Mouse (Mus musculus) heart, embryonic 13.5 days (tissue): ENCODE measurements around the gene Klhdc7a. TPM values are rescaled to one million over a fixed set of nuclear protein-coding genes. Genes with fewer than 3 reads are reported as not detected.

ENCODE experiments used
- ATAC-seq: fragments of 200-750 bp; cut with Nextera tagmentation; 2 replicates; pipeline ENCODE4 v1.8.0; 2017; ENCODE audit warnings: moderate TSS enrichment; ENCODE audit not compliant: insufficient number of reproducible peaks, low FRiP score, low TSS enrichment; ENCODE audit errors: extremely low read depth
- H3K27ac ChIP-seq: fragments of 300-500 bp; sonication (generic); replicated peaks from 2 replicates; pipeline ENCODE4 v1.5.1; 2015; ENCODE audit warnings: moderate library complexity, mild to moderate bottlenecking, inconsistent platforms
- H3K27me3 ChIP-seq: fragments of 300-500 bp; sonication (generic); replicated peaks from 2 replicates; pipeline ENCODE4 v1.6.1; 2015; ENCODE audit warnings: mild to moderate bottlenecking, inconsistent platforms
- H3K36me3 ChIP-seq: fragments of 300-500 bp; sonication (generic); 2 replicates; pipeline ENCODE4 v1.6.1; 2015; ENCODE audit warnings: mild to moderate bottlenecking, inconsistent platforms
- H3K4me1 ChIP-seq: fragments of 300-500 bp; sonication (generic); 2 replicates; pipeline ENCODE4 v1.6.1; 2015; ENCODE audit warnings: inconsistent platforms
- H3K4me2 ChIP-seq: fragments of 300-500 bp; sonication (generic); 2 replicates; pipeline ENCODE4 v1.6.1; 2015; ENCODE audit warnings: inconsistent platforms, mild to moderate bottlenecking, moderate library complexity
- H3K4me3 ChIP-seq: fragments of 300-500 bp; sonication (generic); 2 replicates; pipeline ENCODE4 v1.5.1; 2015; ENCODE audit warnings: moderate library complexity, mild to moderate bottlenecking, inconsistent platforms
- H3K9ac ChIP-seq: fragments of 300-500 bp; sonication (generic); 2 replicates; pipeline ENCODE4 v1.6.1; 2015; ENCODE audit warnings: inconsistent platforms, mild to moderate bottlenecking, moderate library complexity
- H3K9me3 ChIP-seq: fragments of 300-500 bp; sonication (generic); 2 replicates; pipeline ENCODE4 v1.6.1; 2016; ENCODE audit warnings: inconsistent platforms
- WGBS: fragments of 180-500 bp; shearing (Covaris S2); methylation state at CpG from one replicate; pipeline ENCODE4 v1.1.7; 2015; ENCODE audit warnings: mixed read lengths; 5-methylcytosine and 5-hydroxymethylcytosine counted together
- polyA plus RNA-seq: library from polyadenylated mRNA; unstranded; fragments of >200 nt; fragmentation: Nextera tagmentation; extraction: Ambion mirVana; gene quantifications from 2 replicates; pipeline ENCODE4 v1.2.1, GENCODE M21; 2015

Klhdc7a gene
- 0.06 and 0.11 TPM in 2 replicates for polyA plus RNA-seq

DNA sequence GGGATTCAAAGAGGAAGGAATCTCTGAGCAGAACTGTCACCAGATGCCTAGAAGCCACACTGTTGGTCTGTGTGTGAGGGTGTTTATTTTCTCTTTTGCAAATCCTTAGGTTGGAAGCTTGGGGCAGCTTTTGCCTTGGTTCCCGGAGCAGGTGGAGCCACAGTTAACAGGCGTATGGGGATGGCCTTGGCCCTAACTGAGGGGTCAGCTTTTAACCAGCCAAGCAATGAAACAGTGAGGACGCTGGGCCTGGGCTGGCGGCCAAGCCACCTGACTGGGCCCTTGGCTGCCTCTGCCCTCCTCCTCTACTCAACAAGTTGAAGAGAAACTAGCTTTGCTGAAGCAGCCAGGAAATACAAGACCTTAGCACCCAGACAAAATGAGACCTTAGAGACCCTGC, at the start of gene Klhdc7a:
Gene Klhdc7a, minus strand, starts transcription at position 105 of the 400 bp plus-strand sequence.
- Histone ChIP-seq H3K4me2 (no peak within 1 kb of the TSS; the same call in 1 of the 2 replicates), H3K27ac (no peak within 1 kb of the TSS), H3K36me3 (no peaks in the 10 kb centered on the region), H3K9ac (no peak within 1 kb of the TSS), H3K4me1 (peaks cover 14% of the 10 kb centered on the region), H3K4me3 (no peak within 1 kb of the TSS), H3K9me3 (no peaks in the 10 kb centered on the region), H3K27me3 (peaks cover 16% of the 10 kb centered on the region)
- 42% methylated on average over 4 of the region's 4 CpGs for WGBS
- no peak for ATAC-seq

DNA sequence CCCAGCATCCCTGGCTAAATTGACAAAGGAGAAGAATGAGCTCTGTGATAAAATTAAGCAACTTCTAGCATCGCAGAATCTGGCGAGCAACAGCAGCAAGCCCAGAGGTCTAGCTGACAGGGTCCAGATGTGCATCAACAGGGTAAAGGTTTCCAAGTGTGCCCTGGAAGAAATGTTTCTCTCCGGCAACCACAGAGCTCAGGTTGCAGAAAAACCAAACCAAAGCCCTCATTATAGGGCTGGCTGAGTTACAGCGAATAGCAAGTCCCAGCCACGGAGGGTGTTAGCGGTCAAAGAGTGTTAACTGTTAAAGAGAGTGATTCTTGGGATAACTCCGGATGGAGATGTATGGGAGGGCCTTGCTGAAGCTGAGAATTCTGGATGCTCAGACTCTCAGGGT, 48.1 kb upstream of the Klhdc7a start:
- no peak overlapping the region for H3K4me2 ChIP-seq
- no peak overlapping the region for H3K4me3 ChIP-seq
- no peak for ATAC-seq
- H3K27me3 ChIP-seq = peaks cover 30% of the 10 kb centered on the region
- no peak overlapping the region for H3K9ac ChIP-seq
- H3K27ac ChIP-seq = no peak overlapping the region
- no peaks in the 10 kb centered on the region for H3K36me3 ChIP-seq
- WGBS = 45% methylated on average over 7 of the region's 7 CpGs
- H3K4me1 ChIP-seq = no peaks in the 10 kb centered on the region
- H3K9me3 ChIP-seq = no peaks in the 10 kb centered on the region

DNA sequence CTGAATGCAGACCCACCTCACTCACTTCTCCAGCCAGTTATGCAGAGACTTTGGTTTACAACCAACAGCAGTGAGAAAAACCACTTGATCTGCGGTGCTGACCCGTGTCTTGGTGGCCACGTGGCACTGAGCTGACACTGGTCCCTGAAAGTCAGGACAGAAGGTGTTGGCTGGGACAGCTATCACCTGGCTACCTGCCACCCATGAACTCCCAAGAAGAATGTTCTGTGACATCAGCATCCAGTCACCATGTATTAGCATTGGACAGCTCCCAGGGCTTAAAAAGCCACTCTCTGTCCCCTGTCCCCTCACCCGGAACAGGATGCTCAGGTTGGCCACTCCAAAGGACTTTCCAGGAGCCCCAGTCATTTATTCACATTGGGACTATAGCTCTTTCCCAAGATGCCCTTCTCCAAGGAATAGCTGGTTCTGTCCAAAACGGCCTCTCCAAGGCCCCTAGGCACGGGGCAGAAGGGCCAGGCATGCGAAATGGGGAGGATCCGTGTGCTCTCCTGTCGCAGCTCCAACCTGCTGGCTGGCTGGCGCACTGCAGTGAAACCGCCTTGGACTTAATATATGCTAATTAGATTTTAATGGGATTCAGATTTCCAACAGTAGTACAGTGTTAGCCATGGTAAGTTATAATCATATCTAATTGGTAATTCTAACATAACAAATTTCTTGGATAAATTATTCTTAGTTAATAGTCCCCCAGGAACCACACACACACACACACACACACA, 43.1 kb upstream of the Klhdc7a start:
- Histone ChIP-seq H3K27ac (no peak overlapping the region), H3K36me3 (no peaks in the 10 kb centered on the region), H3K9ac (no peak overlapping the region), H3K9me3 (no peaks in the 10 kb centered on the region), H3K4me2 (no peak overlapping the region), H3K4me3 (no peak overlapping the region), H3K4me1 (0 out of 2 replicates have a peak, but pooled peaks cover 5% of the 10 kb centered on the region), H3K27me3 (peaks cover 48% of the 10 kb centered on the region)
- ATAC-seq = no peak
- 64% methylated on average over 11 of the region's 11 CpGs for WGBS

DNA sequence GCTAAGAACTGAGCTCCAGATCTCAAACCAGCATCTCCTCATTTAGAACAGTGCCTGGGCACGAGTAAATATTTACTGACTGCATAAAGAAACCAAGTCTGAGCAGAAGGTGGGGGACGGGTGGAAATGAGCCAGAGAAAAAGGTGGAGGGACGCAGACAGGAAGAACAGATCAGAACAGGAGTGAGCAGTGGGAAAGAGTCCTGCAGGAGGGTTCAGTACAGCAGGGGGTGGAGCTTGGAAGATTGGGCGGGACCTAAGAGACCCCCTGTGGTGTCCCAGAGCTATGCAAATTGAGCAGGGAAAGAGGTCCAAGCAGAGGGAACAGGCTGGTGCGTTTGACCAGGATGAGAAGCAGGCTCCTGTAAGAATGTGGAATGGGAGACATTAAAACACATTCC, 37.1 kb upstream of the Klhdc7a start:
- H3K4me3 ChIP-seq = peak overlapping the region; percentile 26; the same call in 1 of the 2 replicates
- no peak overlapping the region for H3K9ac ChIP-seq
- H3K36me3 ChIP-seq = no peaks in the 10 kb centered on the region
- WGBS = 11% methylated on average over 5 of the region's 5 CpGs
- peak overlapping the region; percentile 45 for H3K4me2 ChIP-seq
- H3K27me3 ChIP-seq = peaks cover 80% of the 10 kb centered on the region
- H3K27ac ChIP-seq = no peak overlapping the region
- no peaks in the 10 kb centered on the region for H3K9me3 ChIP-seq
- ATAC-seq = no peak
- H3K4me1 ChIP-seq = peaks cover 6% of the 10 kb centered on the region; the same call in 1 of the 2 replicates

DNA sequence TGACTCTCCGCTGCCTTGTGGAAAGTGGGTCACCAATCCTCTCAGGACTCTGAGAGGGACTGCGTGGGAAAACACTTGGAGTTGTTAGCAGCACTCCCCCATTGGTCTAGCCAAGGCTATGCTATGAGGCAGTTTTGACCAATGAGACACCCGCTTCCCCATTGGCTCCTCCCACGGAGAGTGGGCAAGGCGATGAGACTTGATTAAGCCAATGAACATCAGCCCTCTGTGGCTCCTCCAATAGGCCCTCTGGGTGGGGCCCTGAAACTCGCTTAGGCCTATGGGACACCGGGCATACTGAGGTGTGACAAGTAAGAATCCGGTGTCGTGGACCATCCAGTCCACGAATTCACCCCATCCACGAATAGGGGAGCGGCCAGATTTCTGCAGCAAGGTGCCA, 36.3 kb upstream of the Klhdc7a start:
- no peak overlapping the region for H3K27ac ChIP-seq
- H3K9me3 ChIP-seq = no peaks in the 10 kb centered on the region
- no peak for ATAC-seq
- peak overlapping the region; percentile 26 for H3K4me3 ChIP-seq
- H3K36me3 ChIP-seq = no peaks in the 10 kb centered on the region
- H3K4me2 ChIP-seq = peak overlapping the region; percentile 45
- H3K27me3 ChIP-seq = peaks cover 83% of the 10 kb centered on the region
- H3K4me1 ChIP-seq = peaks cover 6% of the 10 kb centered on the region; the same call in 1 of the 2 replicates
- 8% methylated on average over 12 of the region's 12 CpGs for WGBS
- no peak overlapping the region for H3K9ac ChIP-seq

DNA sequence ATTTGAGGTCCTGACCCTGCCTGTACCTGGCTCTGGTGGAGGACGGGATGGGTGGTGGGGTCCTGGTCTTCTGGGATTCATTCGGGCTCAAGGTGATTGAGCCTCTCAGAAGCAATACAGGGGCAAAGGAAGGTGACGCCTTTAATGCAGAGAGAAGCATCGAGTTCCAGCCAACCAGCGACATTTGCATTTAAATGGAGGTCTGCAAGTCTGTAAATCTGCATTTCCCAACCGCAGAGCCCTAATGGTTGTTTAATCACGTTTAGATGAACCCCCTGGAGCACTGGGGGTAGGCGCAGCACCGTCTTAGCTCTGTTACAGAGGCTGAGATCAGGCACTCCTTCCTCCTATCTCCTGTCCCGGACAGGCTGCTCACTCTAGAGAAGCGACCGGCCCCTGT, 34.2 kb upstream of the Klhdc7a start:
- peaks cover 17% of the 10 kb centered on the region; the same call in 1 of the 2 replicates for H3K9me3 ChIP-seq
- H3K4me3 ChIP-seq = no peak overlapping the region
- H3K27me3 ChIP-seq = peaks cover 74% of the 10 kb centered on the region
- WGBS = 8% methylated on average over 12 of the region's 12 CpGs
- H3K27ac ChIP-seq = no peak overlapping the region
- H3K9ac ChIP-seq = no peak overlapping the region
- ATAC-seq = no peak
- no peaks in the 10 kb centered on the region for H3K36me3 ChIP-seq
- no peak overlapping the region for H3K4me2 ChIP-seq
- peaks cover 6% of the 10 kb centered on the region; the same call in 1 of the 2 replicates for H3K4me1 ChIP-seq

DNA sequence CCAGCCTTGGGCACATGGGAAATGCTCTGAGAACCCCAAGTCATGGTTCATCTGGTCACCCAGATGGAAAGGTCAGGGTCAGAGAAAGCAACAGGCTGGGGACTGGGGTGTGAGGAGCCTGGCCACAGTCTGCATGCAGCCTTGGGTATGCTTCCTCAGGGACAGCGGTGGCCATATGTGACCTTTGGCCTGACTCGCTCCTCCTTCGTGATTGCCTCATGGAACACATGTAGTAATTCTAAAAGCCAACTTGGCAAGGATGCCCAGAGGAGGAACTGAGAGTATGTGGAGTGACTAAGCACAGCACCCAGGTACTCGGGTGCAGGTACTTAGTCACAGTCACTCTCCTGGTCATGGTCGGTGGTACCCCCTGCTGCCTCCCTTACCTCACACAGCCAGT, 33.1 kb upstream of the Klhdc7a start:
- no peak overlapping the region for H3K4me2 ChIP-seq
- no peak overlapping the region for H3K9ac ChIP-seq
- H3K4me1 ChIP-seq = peaks cover 1% of the 10 kb centered on the region; the same call in 1 of the 2 replicates
- no peak for ATAC-seq
- no peak overlapping the region for H3K4me3 ChIP-seq
- H3K36me3 ChIP-seq = no peaks in the 10 kb centered on the region
- WGBS = 74% methylated on average over 5 of the region's 5 CpGs
- H3K27ac ChIP-seq = no peak overlapping the region
- peaks cover 17% of the 10 kb centered on the region; the same call in 1 of the 2 replicates for H3K9me3 ChIP-seq
- H3K27me3 ChIP-seq = peaks cover 62% of the 10 kb centered on the region

DNA sequence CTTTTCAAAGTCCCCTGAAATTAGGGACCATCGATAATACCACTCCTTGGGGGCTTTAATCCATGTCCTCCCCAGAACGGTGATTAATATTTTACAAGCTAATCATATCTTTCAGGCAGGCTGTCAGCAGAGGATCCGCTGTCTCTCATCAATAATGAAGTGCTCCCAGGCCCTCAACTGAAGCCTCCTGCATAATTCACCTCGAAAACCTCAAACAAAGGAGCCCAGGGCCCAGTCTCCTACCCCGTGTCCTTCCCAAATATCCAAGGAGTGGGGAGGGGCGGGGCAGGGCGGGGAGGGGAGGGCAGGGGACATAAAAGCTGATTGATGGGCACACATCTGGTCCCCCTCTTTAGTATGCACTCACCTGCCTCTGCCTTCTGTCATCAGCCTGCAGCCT, 31.2 kb upstream of the Klhdc7a start:
- Histone ChIP-seq H3K9ac (no peak overlapping the region), H3K4me1 (no peaks in the 10 kb centered on the region), H3K36me3 (no peaks in the 10 kb centered on the region), H3K27ac (no peak overlapping the region), H3K9me3 (peaks cover 17% of the 10 kb centered on the region; the same call in 1 of the 2 replicates), H3K27me3 (peaks cover 47% of the 10 kb centered on the region), H3K4me2 (no peak overlapping the region), H3K4me3 (no peak overlapping the region)
- WGBS = 70% methylated on average over 7 of the region's 7 CpGs
- ATAC-seq = no peak

DNA sequence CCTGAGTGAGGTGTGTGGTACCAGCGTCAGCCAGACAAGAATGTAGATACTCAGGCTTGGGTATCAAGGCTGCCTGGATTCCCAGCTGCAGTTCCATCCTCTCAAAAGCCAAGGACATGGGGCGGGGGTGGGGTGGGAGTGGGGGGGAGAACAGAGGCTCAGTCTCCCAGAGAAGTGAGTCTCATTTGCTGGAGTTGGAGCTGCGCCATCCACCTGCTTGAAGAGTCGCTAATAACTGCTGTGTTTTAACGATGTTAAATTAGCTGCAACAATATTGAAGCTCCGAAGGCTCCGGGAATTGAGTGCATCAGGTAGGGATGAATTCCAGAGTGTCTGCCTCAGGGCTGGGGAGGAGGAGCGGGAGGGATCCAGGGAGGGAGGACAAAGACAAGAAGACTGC, 27.8 kb upstream of the Klhdc7a start:
- Histone ChIP-seq H3K4me2 (no peak overlapping the region), H3K27ac (no peak overlapping the region), H3K4me3 (no peak overlapping the region), H3K36me3 (no peaks in the 10 kb centered on the region), H3K9ac (no peak overlapping the region), H3K9me3 (peaks cover 17% of the 10 kb centered on the region; the same call in 1 of the 2 replicates), H3K27me3 (peaks cover 17% of the 10 kb centered on the region), H3K4me1 (no peaks in the 10 kb centered on the region)
- WGBS = 52% methylated on average over 8 of the region's 8 CpGs
- no peak for ATAC-seq

DNA sequence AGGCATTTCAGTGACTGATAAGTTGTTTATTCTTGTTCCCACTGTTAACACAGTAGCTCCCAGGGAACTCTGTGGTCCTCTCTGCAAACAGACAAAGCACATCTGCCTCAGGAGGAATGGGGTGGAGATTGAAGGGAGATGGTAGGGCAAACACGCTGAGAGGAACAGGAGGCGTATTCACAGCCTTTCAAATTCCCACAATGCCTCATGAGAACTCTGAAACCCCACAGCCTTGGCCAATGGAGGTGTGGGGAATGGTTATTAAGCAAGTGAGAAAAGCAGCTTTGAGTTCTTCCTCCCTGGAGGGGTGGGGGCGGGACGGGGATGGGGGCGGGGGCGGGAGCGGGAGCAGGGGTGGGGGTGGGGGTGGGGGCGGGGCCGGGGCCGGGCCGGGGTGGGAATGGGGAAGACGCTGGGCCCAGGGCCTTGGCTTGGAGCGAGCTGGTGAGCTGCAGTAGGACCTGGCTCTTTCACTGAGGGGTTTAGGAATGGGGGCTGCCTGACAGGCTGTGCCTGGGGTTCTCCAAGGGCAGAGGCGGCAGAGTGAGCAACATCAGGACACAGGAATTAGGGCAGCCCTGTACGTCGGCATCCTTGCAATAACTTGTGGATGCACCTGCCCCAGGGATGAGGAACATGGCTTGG, 25.4 kb upstream of the Klhdc7a start:
- no peak overlapping the region for H3K4me2 ChIP-seq
- no peak overlapping the region for H3K4me3 ChIP-seq
- WGBS = 14% methylated on average over 13 of the region's 16 CpGs
- no peaks in the 10 kb centered on the region for H3K36me3 ChIP-seq
- no peak overlapping the region for H3K9ac ChIP-seq
- H3K27me3 ChIP-seq = peaks cover 18% of the 10 kb centered on the region
- H3K9me3 ChIP-seq = peaks cover 10% of the 10 kb centered on the region; the same call in 1 of the 2 replicates
- H3K27ac ChIP-seq = no peak overlapping the region
- no peak for ATAC-seq
- H3K4me1 ChIP-seq = no peaks in the 10 kb centered on the region

DNA sequence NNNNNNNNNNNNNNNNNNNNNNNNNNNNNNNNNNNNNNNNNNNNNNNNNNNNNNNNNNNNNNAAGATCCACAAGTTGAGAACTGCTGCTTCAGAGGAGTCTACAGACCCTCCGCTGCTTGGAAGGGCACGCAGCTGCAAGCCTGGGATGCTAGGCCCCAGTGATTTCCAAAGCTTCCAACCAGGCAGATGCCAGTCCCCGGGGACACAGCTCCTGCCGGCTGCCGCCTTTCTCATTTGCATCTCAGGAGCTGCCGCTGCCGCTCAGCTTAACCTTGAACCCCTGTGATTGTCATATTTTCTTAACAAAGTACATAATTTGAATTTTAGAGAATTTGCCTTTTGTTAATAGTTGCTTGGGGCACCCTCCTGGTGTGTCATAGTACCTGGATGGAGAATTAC, 19.1 kb upstream of the Klhdc7a start:
- Histone ChIP-seq H3K4me3 (no peak overlapping the region), H3K9ac (no peak overlapping the region), H3K36me3 (no peaks in the 10 kb centered on the region), H3K27ac (no peak overlapping the region), H3K9me3 (no peaks in the 10 kb centered on the region), H3K4me2 (no peak overlapping the region), H3K27me3 (peaks cover 25% of the 10 kb centered on the region), H3K4me1 (no peaks in the 10 kb centered on the region)
- ATAC-seq = no peak
- 32% methylated on average over 7 of the region's 7 CpGs for WGBS
